Mouse (Mus musculus): ENCODE results near the gene Dhx40.
"Not testable (repeated sequence)": the region's sequence is repeated elsewhere in the genome, so short reads cannot be mapped to it uniquely, and the experiment has no call there.

Gene Dhx40

GRCm38 (mm10) chr11:86751010-86751409, 56.5 kb downstream of the Dhx40 start:
- no peak for DNase-seq (ENCODE audit: low spot score)

DNA sequence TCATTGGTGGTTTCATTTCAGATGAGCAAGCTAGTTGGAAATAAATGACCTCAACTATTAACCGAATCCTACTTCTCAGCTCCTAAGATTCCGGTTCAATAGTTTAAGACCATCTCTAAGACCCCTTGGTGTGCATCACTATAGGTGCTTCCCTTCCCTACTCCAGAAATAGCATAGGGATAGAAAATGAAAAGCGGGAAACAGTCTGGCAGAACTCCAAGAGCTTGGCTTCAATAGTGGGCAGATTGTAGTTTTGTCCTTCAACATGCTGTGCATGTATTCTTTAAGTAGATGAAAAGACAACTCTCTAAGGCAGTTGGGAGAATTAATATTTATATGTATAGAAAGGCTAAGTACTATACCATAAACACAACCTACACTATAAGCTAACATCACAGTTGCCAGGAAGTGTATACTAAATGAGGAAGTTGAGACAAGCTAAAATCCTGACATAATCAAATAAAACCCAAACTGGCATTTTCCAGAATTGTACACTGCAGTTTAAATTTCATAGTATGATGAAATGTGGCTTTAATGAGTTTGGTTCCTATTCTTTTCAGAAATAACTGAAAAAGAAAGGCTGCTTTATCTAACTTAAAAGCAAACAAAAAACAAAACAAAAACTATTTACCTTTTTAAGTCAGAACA, 57.6 kb downstream of the Dhx40 start:
- DNase-seq (ENCODE audit: low spot score): no peak

DNA sequence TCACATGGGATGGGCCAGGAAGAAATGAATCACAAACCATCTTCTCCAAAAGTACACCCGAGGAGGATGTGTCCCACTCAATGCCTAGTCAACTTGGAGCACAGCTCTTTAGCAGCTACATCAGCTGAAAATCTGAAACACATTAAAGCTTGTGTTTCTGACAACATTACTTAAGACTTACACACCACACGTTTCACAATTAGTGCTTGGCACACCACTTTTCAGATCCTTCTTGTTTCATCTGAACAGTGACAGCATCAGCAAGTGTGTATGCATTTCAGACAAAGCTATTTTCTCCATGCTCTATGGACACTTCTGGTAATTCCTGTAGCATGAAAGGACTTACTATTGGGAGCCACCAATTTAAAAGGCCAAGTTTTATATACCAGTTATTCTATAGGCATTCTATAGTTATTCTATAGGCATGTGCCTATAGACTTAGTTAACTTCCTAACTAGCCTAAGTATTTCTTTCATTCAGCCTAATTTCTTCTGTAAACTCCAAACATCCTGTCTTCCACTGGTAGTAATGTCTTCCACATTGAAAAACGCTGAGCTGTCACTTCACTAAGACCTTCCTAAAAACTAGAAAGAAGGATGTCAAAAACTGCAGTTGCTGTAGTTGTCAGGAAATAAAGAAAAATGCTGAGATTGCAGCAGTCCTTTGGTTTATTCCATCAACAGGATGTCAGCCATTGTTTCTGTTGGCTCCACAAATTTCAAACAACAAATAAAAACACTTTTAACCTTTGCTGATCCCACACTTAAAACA, 61.7 kb downstream of the Dhx40 start:
- no peak for DNase-seq (ENCODE audit: low spot score)

- DNase-seq (ENCODE audit: low spot score): no peak
Measured at GRCm38 (mm10) chr11:86742605-86743004, 64.9 kb downstream of the Dhx40 start.

DNA sequence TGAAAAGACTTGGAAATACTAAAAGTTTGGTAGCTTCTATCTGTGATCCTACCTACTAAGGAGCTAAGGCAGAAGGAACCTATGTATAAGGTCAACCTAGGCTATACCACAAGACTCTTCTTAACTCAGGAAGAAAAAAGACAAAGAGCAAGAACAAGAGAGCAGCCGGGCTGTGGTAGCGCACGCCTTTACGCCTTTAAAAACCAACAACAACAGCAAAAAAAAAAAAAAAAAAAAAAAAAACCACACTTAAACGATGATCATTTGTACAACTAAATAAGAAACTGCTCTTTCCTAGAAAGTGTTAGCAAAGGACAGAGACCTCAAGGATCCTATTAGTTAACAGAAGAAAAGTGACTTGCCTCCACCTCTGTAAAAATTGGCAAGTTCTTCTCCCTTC, 66.0 kb downstream of the Dhx40 start:
- no peak for DNase-seq (ENCODE audit: low spot score)

- DNase-seq (ENCODE audit: low spot score): no peak
Measured at GRCm38 (mm10) chr11:86739470-86739869, 68.1 kb downstream of the Dhx40 start.

GRCm38 (mm10) chr11:86738956-86739355, 68.6 kb downstream of the Dhx40 start:
- DNase-seq (ENCODE audit: low spot score): no peak

GRCm38 (mm10) chr11:86738308-86738707, 69.2 kb downstream of the Dhx40 start:
- not testable (repeated sequence) for DNase-seq (ENCODE audit: low spot score)

DNA sequence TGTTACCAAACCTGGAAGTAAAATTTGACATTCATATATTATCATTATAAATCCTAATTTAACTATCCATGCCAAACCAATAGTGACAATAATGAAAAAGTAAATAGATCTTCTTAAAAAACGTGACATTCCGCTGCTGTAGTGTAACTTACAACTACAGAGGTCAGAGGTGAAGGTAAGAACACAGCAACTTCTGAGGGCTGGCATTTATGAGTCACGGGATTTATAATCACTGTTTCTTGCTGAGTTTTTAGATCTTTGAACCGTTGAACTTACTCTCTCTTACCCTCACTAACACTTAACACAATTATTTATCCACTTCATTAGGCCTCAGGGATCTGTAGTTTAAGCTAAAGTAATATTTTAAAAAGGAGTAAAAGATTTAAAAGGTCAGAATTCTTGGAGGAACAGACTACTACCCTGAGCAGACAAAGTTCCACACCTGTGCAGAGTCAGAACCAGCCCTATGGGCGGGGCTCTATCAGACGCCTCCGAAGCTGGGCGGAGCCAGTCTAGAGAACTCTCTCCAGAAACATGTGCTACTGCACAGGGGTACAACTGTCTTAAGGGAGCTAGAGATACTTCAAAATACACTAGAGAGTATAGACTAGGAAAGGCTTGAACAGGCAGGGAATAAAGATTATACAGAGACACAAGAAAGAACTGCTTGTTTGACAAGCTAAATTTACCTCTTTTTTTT, 70.1 kb downstream of the Dhx40 start:
- no peak for DNase-seq (ENCODE audit: low spot score)

- no peak for DNase-seq (ENCODE audit: low spot score)
Measured at GRCm38 (mm10) chr11:86734993-86735392, 72.6 kb downstream of the Dhx40 start.

DNA sequence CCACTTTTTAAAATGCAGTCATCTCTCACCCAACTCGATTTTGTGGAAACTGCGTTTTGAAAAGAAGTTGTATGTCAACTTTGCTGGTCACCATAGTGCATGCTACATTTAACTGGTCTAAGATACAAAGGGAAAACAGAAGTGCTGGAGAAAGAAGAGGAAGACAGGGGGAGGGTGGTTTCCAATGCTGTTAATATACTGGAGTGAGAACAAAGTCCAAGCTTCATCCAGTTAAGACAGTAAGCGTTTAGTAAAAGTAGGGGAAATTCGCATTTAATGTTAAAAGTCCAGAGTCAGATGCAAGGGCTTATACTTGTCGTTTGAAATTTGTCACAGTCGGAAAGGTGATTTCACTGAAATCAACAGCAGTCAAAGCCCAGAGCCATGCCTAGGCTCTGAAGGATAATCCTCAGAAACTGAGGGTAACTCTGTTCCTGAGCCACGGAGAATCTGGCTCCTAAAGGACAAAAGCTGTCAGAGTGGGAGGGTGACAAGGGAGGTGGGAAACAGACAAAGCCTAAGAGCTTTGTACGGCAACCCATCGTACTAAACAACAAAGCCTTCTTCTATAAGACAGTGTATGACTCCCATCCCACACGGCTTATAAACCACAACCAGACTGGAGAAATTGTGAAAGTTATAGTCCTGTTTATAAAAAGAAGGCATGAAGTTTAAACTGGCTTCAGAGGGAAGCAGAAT, 73.2 kb downstream of the Dhx40 start:
- no peak for DNase-seq (ENCODE audit: low spot score)

DNA sequence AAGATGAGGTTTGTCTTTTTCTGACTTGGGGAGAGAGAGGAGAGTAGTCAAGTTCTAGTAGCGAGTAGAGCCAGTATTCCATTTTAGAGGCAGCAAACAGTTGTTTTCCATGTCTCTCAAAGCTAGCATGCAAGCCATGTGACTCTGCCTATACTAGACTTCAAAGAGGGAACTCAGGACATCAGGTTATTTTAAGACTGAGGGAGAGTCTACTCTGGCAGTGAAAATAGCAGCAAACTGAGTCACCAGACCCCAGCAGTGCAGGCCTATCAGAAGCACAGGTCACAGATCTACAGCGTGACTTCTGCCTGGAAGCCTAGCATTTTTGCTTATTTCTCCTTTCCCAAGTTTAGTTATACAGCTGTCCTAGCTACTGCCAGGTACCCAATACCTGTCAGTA, 76.1 kb downstream of the Dhx40 start:
- peak; percentile 39 for DNase-seq (ENCODE audit: low spot score)

GRCm38 (mm10) chr11:86725607-86726006, 81.9 kb downstream of the Dhx40 start:
- DNase-seq (ENCODE audit: low spot score): no peak

DNA sequence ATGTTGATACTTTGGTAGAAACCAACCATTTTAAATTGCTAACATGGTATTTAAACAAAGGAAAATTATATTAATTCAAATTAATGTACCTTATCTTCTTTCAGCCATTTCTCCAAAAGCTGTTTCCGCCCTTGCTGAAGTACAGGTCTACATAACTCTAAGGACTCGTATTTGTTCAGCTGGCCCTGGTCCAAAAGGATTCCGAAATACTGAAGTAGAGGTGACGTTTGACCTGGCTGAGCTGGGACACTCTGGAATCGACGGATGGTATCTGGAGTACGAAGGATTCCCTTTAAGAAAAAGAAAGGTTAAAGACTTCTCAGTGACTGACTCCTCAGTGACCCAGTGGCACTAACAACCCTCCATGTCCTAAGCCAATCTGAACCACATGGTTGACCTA, 82.6 kb downstream of the Dhx40 start:
- no peak for DNase-seq (ENCODE audit: low spot score)

- DNase-seq (ENCODE audit: low spot score): no peak
Measured at GRCm38 (mm10) chr11:86724004-86724403, 83.5 kb downstream of the Dhx40 start.

DNA sequence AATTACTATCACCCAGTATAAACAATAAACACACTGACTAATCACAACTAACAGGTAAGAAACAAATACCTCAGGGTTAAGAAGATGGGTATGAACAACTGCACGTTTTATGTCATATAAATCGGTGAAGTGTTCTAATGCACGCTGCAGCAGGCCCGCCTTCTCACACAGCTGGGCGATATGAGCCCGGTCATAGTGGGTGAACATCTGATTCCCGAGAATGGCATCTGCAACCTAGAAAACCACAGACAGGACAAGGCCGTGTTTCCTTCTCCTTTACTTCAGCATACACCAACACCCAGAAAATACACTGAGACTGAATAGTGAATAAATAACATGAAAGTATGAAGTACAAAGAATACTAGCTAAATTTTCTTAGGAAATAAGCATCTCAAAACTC, 88.2 kb downstream of the Dhx40 start:
- DNase-seq (ENCODE audit: low spot score): no peak

Data from layer of hippocampus, adult 11-12 months (tissue).